25 mouse cellular contexts compared by ENCODE assay signal in genomic region chr5:76661310-76661709, GRCm38 (mm10). TPM values are rescaled to one million over a fixed set of nuclear protein-coding genes. Genes with fewer than 3 reads are reported as not detected.
A peak's percentile ranks its signal among the peaks of the same experiment; 100 is the strongest.
DNase-seq lines count a peak whose midpoint lies in the region; ATAC-seq and TF ChIP-seq lines count a peak whose summit lies in the region.
"Had no signal": no experiment of that assay in that cellular context is flagged by ENCODE, and none has a peak within 500 bp of the region (broad histone marks: within the 10 kb centered on the region; RNA-seq: fewer than 3 reads in every experiment).

No protein-coding gene starts in this region.

- H3K36me3 ChIP-seq in forebrain, embryonic 13.5 days (ENCODE audit: poor library complexity, severe bottlenecking): no peaks in the 10 kb centered on the region
- 0 out of 2 replicates have a peak, but pooled peaks cover 2% of the 10 kb centered on the region for H3K36me3 ChIP-seq in forebrain, embryonic 15.5 days
- peaks cover 0 to 34% of the 10 kb centered on the region in 2 experiments; a peak in 2 of 4 replicates for H3K36me3 ChIP-seq in MEL (ENCODE audit: control insufficient read depth in 1 of 2, insufficient read depth in 2 of 2, low read length in 2 of 2)
- no peaks in the 10 kb centered on the region for H3K36me3 ChIP-seq in liver, embryonic 14.5 days (replicated peaks; ENCODE audit: control insufficient read depth, insufficient read depth, low read depth)
- H3K36me3 ChIP-seq: embryonic facial prominence, embryonic 15.5 days; limb, embryonic 13.5 days had no signal

- H3K4me1 ChIP-seq in forebrain, embryonic 13.5 days: peaks cover 57% of the 10 kb centered on the region
- peaks cover 47% of the 10 kb centered on the region for H3K4me1 ChIP-seq in forebrain, embryonic 15.5 days
- peaks cover 13 to 27% of the 10 kb centered on the region in 2 experiments for H3K4me1 ChIP-seq in MEL (ENCODE audit: control insufficient read depth in 1 of 2, insufficient read depth in 2 of 2, low read length in 2 of 2)
- H3K4me1 ChIP-seq in liver, embryonic 14.5 days (replicated peaks; ENCODE audit: control insufficient read depth in 2 of 2, insufficient read depth in 2 of 2, low read length in 1 of 2): peaks cover 25 to 28% of the 10 kb centered on the region in 2 experiments

- H3K79me2 ChIP-seq in MEL (ENCODE audit: control insufficient read depth, insufficient read depth, low read length, poor library complexity): peaks cover 5% of the 10 kb centered on the region; the same call in 1 of the 2 replicates

- TF ChIP-seq CTCF in MEL (IDR thresholded peaks at IDR 0.05 in 2 of 3, conservative IDR thresholded peaks at IDR 0.05 in 1 of 3; ENCODE audit: control insufficient read depth in 1 of 3, insufficient read depth in 1 of 3, low read depth in 2 of 3, low read length in 3 of 3, poor library complexity in 1 of 3, severe bottlenecking in 1 of 3): no peak
- TF ChIP-seq CTCF in liver, embryonic 14.5 days (IDR thresholded peaks at IDR 0.05; ENCODE audit: low read depth): no peak

- H3K9ac ChIP-seq in forebrain, embryonic 13.5 days: no peak overlapping the region
- no peak overlapping the region for H3K9ac ChIP-seq in forebrain, embryonic 15.5 days (replicated peaks)
- H3K9ac ChIP-seq in MEL (ENCODE audit: control insufficient read depth, low read depth, low read length, poor library complexity, severe bottlenecking): no peak overlapping the region
- peak overlapping the region; percentile 55 for H3K9ac ChIP-seq in liver, embryonic 14.5 days (replicated peaks)
- H3K9ac ChIP-seq: embryonic facial prominence, embryonic 15.5 days; forebrain, postnatal 0 days; limb, embryonic 13.5 days had no signal

- peak overlapping the region; percentile 4; the same call in 1 of the 2 replicates for H3K4me2 ChIP-seq in forebrain, embryonic 13.5 days
- no peak overlapping the region for H3K4me2 ChIP-seq in forebrain, embryonic 15.5 days (replicated peaks)
- H3K4me2 ChIP-seq in liver, embryonic 14.5 days (ENCODE audit: low read depth): peak overlapping the region; percentile 87
- H3K4me2 ChIP-seq: embryonic facial prominence, embryonic 15.5 days; limb, embryonic 13.5 days had no signal

- WGBS in forebrain, embryonic 13.5 days: 86% methylated on average over 4 of the region's 4 CpGs
- 86% methylated on average over 4 of the region's 4 CpGs for WGBS in forebrain, embryonic 15.5 days
- 30% methylated on average over 4 of the region's 4 CpGs for WGBS in liver, embryonic 14.5 days (ENCODE audit: insufficient replicate concordance)

- H3K27me3 ChIP-seq in forebrain, embryonic 13.5 days: no peaks in the 10 kb centered on the region
- no peaks in the 10 kb centered on the region for H3K27me3 ChIP-seq in forebrain, embryonic 15.5 days
- no peaks in the 10 kb centered on the region for H3K27me3 ChIP-seq in MEL (ENCODE audit: control insufficient read depth in 1 of 2, insufficient read depth in 2 of 2, low read length in 2 of 2)
- H3K27me3 ChIP-seq in liver, embryonic 14.5 days (ENCODE audit: control insufficient read depth, insufficient read depth, low read length): no peaks in the 10 kb centered on the region
- H3K27me3 ChIP-seq: embryonic facial prominence, embryonic 15.5 days; limb, embryonic 13.5 days had no signal

- TF ChIP-seq POLR2A in MEL (IDR thresholded peaks at IDR 0.05; ENCODE audit: control insufficient read depth in 1 of 2, insufficient read depth in 1 of 2, low read depth in 1 of 2, low read length in 2 of 2, poor library complexity in 1 of 2): no peak

- H3K4me3 ChIP-seq in forebrain, embryonic 13.5 days: no peak overlapping the region
- H3K4me3 ChIP-seq in forebrain, embryonic 15.5 days: no peak overlapping the region
- H3K4me3 ChIP-seq in MEL (ENCODE audit: control insufficient read depth in 1 of 2, insufficient read depth in 1 of 2, low read depth in 2 of 2, low read length in 2 of 2): no peak overlapping the region
- no peak overlapping the region for H3K4me3 ChIP-seq in liver, embryonic 14.5 days (ENCODE audit: insufficient read depth in 1 of 2, low read depth in 2 of 2, low read length in 2 of 2)
- H3K4me3 ChIP-seq: embryonic facial prominence, embryonic 10.5 days; embryonic facial prominence, embryonic 15.5 days; hindbrain, embryonic 10.5 days; limb, embryonic 13.5 days had no signal

- DNase-seq in adrenal gland, adult 2 months: peak; percentile 23
- DNase-seq in adrenal gland, postnatal 4 days (ENCODE audit: low spot score in 2 of 2): no peak
- DNase-seq in MEL (ENCODE audit: low read depth, low spot score): peak; percentile 58
- DNase-seq in liver, embryonic 14.5 days (ENCODE audit: low read depth in 3 of 3, low spot score in 3 of 3): peak in 1 of 3 experiments; percentile 36
- no peak for DNase-seq in B cell, adult 2 months
- DNase-seq in spleen, adult 18-20 months: no peak
- DNase-seq: cerebellum, adult 18-20 months; cerebellum, postnatal 10 days; forebrain, postnatal 0 days; heart, postnatal 14 days; kidney, adult 18-20 months; kidney, postnatal 10 days; lung, adult 2 months; lung, postnatal 10 days; midbrain, embryonic 14.5 days; thymus, postnatal 4 days had no signal

- no peak for ATAC-seq in forebrain, embryonic 13.5 days
- no peak for ATAC-seq in forebrain, embryonic 15.5 days (replicated peaks)
- no peak for ATAC-seq in liver, embryonic 14.5 days (ENCODE audit: insufficient read depth)
- ATAC-seq: forebrain, postnatal 0 days; hindbrain, embryonic 16.5 days; Patski had no signal

- TF ChIP-seq RAD21 in MEL (IDR thresholded peaks at IDR 0.05; ENCODE audit: low read depth, low read length): no peak

- H3K27ac ChIP-seq in forebrain, embryonic 13.5 days: no peak overlapping the region
- no peak overlapping the region for H3K27ac ChIP-seq in forebrain, embryonic 15.5 days (replicated peaks)
- no peak overlapping the region for H3K27ac ChIP-seq in MEL (ENCODE audit: control insufficient read depth, low read depth, low read length)
- peak overlapping the region; percentile 33 for H3K27ac ChIP-seq in liver, embryonic 14.5 days
- H3K27ac ChIP-seq: embryonic facial prominence, embryonic 10.5 days; embryonic facial prominence, embryonic 15.5 days; hindbrain, embryonic 10.5 days; limb, embryonic 13.5 days had no signal

- no peaks in the 10 kb centered on the region for H3K9me3 ChIP-seq in forebrain, embryonic 13.5 days (replicated peaks)
- no peaks in the 10 kb centered on the region for H3K9me3 ChIP-seq in forebrain, embryonic 15.5 days
- no peaks in the 10 kb centered on the region for H3K9me3 ChIP-seq in MEL (replicated peaks; ENCODE audit: insufficient read depth, low read length)
- no peaks in the 10 kb centered on the region for H3K9me3 ChIP-seq in liver, embryonic 14.5 days (ENCODE audit: control insufficient read depth, low read length)
- H3K9me3 ChIP-seq: embryonic facial prominence, embryonic 10.5 days; embryonic facial prominence, embryonic 15.5 days; hindbrain, embryonic 10.5 days; limb, embryonic 13.5 days had no signal

- peak; percentile 73 to 75 for TF ChIP-seq EP300 in MEL (IDR thresholded peaks at IDR 0.05; ENCODE audit: low read depth in 1 of 2, low read length in 2 of 2)
- TF ChIP-seq EP300 in liver, embryonic 14.5 days (IDR thresholded peaks at IDR 0.05; ENCODE audit: low read depth): peak; percentile 66

TF ChIP-seq in MEL, 35 proteins besides CTCF, POLR2A, EP300 and RAD21:
- TF ChIP-seq NELFE (IDR thresholded peaks at IDR 0.05; ENCODE audit: low read depth, low read length) (no peak), MAX (IDR thresholded peaks at IDR 0.05; ENCODE audit: low read length) (peak; percentile 59), GATA1 (IDR thresholded peaks at IDR 0.05; ENCODE audit: low read depth, low read length) (peak; percentile 71), TAL1 (IDR thresholded peaks at IDR 0.05; ENCODE audit: low read length) (peak; percentile 77), MAZ (IDR thresholded peaks at IDR 0.05; ENCODE audit: low read depth, low read length) (no peak), MYC (IDR thresholded peaks at IDR 0.05; ENCODE audit: low read depth, low read length) (peak; percentile 62; the same call in 1 of the 2 replicates), USF2 (IDR thresholded peaks at IDR 0.05; ENCODE audit: borderline replicate concordance in 1 of 2, insufficient read depth in 1 of 2, low read depth in 1 of 2, low read length in 2 of 2) (no peak), RCOR1 (IDR thresholded peaks at IDR 0.05; ENCODE audit: low read depth, low read length) (0 out of 2 replicates have a peak, but pooled peaks have one; percentile 40), MXI1 (IDR thresholded peaks at IDR 0.05; ENCODE audit: low read depth, low read length) (peak; percentile 71), ETS1 (IDR thresholded peaks at IDR 0.05; ENCODE audit: low read depth, low read length) (peak; percentile 77), MYB (IDR thresholded peaks at IDR 0.05; ENCODE audit: low read depth, low read length) (no peak), ELF1 (IDR thresholded peaks at IDR 0.05; ENCODE audit: low read depth, low read length) (no peak), TCF12 (IDR thresholded peaks at IDR 0.05; ENCODE audit: low read depth, low read length) (peak; percentile 77; the same call in 1 of the 2 replicates)
TF ChIP-seq in MEL: peak in this region for 8.

RNA-seq across cellular contexts. Expression of gene C530008M17Rik, which starts 5.0 kb away (rescaled TPM):
- 10 to 100 TPM in 1 of 2 experiments, 1 to 10 TPM in 1; 6.3 to 16.4 TPM for total RNA-seq in adrenal gland, adult 2 months (2021)
- polyA plus RNA-seq in adrenal gland, adult 2 months (2012; rRNA removed): 3.7 and 14.1 TPM in 2 replicates
- total RNA-seq in adrenal gland, postnatal 4 days (2021): 10 to 100 TPM; 15.4 to 24.6 TPM
- polyA plus RNA-seq in forebrain, embryonic 13.5 days (2015; fragmentation: Nextera tagmentation; extraction: Ambion mirVana): 68.9 and 77.4 TPM in 2 replicates
- 84.9 and 94.2 TPM in 2 replicates for polyA plus RNA-seq in forebrain, embryonic 15.5 days (2015; fragmentation: Nextera tagmentation; extraction: Ambion mirVana)
- total RNA-seq in MEL (2012; rRNA removed): 2.1 and 3.2 TPM in 2 replicates
- 10 to 100 TPM in 1 of 2 experiments, not detected in 1; 10.6 TPM for polyA plus RNA-seq in MEL (2012; ENCODE audit: insufficient read depth in 1 of 2, insufficient read length in 2 of 2, low read depth in 1 of 2, low replicate concordance in 2 of 2, missing spikeins in 1 of 2)
- polyA plus RNA-seq in liver, embryonic 14.5 days (2012; rRNA removed): 5.0 and 7.7 TPM in 2 replicates
- polyA plus RNA-seq in liver, embryonic 14.5 days (2014; fragmentation: Nextera tagmentation; extraction: Ambion mirVana): 4.3 and 5.2 TPM in 2 replicates
- total RNA-seq: monocyte, adult 5-6 weeks had no signal

Comparison
In these comparisons a context has a peak if more than half of its experiments do, and no peak if none do; other contexts are left out.
1. DNase-seq: peak in adrenal gland, adult 2 months (single experiment) and MEL (single experiment); none in adrenal gland, postnatal 4 days (0 of 2), B cell, adult 2 months (0 of 2) and spleen, adult 18-20 months (0 of 2).